Mouse (Mus musculus): ENCODE measurements around the gene Ccdc80. TPM values are rescaled to one million over a fixed set of nuclear protein-coding genes. Genes with fewer than 3 reads are reported as not detected.
A peak's percentile ranks its signal among the peaks of the same experiment; 100 is the strongest.

The Ccdc80 gene
- polyA plus RNA-seq, 1 experiment from 2014 or later = 72.0 TPM

DNA sequence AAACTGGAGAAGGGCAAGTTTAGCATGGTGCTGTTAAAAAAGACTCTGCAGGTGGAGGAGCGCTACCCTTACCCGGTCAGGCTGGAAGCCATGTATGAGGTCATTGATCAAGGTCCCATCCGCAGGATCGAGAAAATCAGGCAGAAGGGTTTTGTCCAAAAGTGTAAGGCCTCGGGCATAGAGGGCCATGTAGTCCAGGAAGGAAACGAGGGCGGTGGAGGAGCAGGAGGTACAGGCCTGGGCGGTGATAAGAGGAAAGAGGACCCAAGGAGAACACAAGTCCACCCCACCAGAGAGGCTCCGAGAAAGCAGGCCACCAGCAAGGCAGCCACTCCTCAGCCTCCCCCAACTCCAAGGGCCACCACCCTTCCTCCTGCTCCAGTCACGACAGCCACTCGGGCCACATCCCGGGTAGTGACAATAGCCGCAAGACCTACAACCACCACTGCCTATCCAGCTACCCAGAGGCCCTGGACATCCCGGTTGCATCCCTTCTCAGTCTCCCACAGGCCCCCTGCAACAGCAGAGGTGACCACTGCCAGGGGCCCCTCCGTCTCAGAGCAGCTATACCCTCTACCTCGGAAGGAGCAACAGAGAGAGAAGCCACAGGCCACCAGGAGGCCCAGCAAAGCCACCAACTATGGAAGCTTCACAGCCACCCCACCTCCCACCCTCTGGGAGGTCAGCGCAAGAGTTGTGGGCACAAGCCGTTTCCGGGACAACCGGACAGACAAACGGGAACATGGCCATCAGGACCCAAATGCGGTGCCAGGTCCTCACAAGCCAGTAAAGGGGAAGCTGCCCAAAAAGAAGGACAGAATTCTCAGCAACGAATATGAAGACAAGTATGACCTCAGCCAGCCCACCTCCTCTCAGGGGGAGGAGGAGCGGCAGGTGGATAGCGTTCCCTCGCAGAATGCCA lies 2.6 kb downstream of the Ccdc80 start:
- TF ChIP-seq CTCF (IDR thresholded peaks at IDR 0.05; ENCODE audit: low read depth) = no peak
- ATAC-seq (ENCODE audit: insufficient read depth) (no peak), DNase-seq (no peak)
- Histone ChIP-seq H3K9me3 (ENCODE audit: low read depth, low read length) (no peaks in the 10 kb centered on the region), H3K27me3 (ENCODE audit: insufficient read depth, low read length) (no peaks in the 10 kb centered on the region), H3K4me2 (peak overlapping the region; percentile 65), H3K4me3 (ENCODE audit: low read depth, low read length) (peak overlapping the region; percentile 48; the same call in 1 of the 2 replicates), H3K27ac (ENCODE audit: low read depth) (no peak overlapping the region), H3K4me1 (ENCODE audit: insufficient read depth) (peaks cover 18% of the 10 kb centered on the region; the same call in 1 of the 2 replicates), H3K36me3 (ENCODE audit: insufficient read depth) (no peaks in the 10 kb centered on the region), H3K9ac (no peak overlapping the region)
- 88% methylated on average over 26 of the region's 26 CpGs for WGBS

DNA sequence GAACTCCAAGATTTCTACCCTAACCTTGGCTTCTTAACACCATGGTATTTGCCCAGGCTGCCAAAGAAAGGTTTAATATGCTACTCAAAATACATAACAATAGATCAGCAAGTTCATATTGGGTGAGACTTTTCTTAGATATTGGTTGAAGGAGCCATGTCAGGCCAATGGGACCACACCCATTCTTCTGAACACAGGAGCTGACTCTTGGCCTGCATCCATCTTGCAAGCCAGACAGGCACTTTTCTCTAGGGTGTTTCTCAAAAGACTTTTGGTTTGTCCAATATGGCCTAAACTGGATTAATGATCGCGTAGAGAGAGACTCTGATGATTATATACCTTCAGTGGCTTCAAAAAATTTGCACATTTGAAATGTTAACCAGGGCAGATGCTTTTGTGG lies 4.3 kb downstream of the Ccdc80 start:
- no peak for TF ChIP-seq CTCF (IDR thresholded peaks at IDR 0.05; ENCODE audit: low read depth)
- Histone ChIP-seq H3K4me2 (peak overlapping the region; percentile 65), H3K36me3 (ENCODE audit: insufficient read depth) (no peaks in the 10 kb centered on the region), H3K9me3 (ENCODE audit: low read depth, low read length) (no peaks in the 10 kb centered on the region), H3K27ac (ENCODE audit: low read depth) (no peak overlapping the region), H3K9ac (no peak overlapping the region), H3K27me3 (ENCODE audit: insufficient read depth, low read length) (no peaks in the 10 kb centered on the region), H3K4me1 (ENCODE audit: insufficient read depth) (peaks cover 22% of the 10 kb centered on the region; the same call in 1 of the 2 replicates), H3K4me3 (ENCODE audit: low read depth, low read length) (0 out of 2 replicates have a peak overlapping the region, but pooled peaks have one; percentile 1)
- ATAC-seq (ENCODE audit: insufficient read depth) (no peak), DNase-seq (no peak)
- 91% methylated on average over 2 of the region's 2 CpGs for WGBS

DNA sequence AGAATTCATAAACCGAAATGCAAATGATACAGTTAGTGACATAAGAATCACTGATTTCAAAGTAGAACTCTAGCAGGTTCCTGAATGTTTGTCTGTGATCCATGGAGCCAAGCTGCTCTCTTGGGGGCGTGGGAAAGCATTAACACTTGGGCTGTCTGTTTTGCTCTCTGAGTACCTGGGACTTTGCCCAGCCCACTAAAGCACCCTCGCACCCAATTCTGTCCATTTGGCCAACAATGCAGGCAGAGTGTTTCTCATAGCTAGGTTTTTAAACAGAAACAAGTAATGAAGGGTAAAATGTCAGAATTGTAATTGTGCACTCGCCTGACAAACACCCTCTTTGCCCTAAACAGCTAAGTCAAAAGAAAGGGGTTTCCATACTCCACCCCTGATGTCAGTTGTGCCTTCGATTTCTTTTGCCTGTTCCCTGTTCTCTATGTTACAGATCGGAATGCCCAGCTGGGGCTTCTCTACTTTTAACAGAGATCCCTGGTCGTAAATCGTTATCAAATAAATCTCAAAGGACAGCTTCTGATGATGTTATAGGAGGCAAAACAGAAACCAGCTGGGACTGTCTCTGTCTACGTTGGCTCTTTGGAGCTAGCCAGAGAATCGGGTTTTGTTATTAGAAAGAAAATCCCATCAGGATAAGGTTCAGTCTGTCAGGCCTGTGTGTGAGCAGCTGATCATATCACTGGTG lies 5.1 kb downstream of the Ccdc80 start:
- 41% methylated on average over 10 of the region's 10 CpGs for WGBS
- H3K36me3 ChIP-seq (ENCODE audit: insufficient read depth) = no peaks in the 10 kb centered on the region
- H3K9ac ChIP-seq = no peak overlapping the region
- TF ChIP-seq CTCF (IDR thresholded peaks at IDR 0.05; ENCODE audit: low read depth) = no peak
- H3K27me3 ChIP-seq (ENCODE audit: insufficient read depth, low read length) = no peaks in the 10 kb centered on the region
- no peaks in the 10 kb centered on the region for H3K9me3 ChIP-seq (ENCODE audit: low read depth, low read length)
- H3K4me2 ChIP-seq = peak overlapping the region; percentile 65
- peaks cover 14% of the 10 kb centered on the region; the same call in 1 of the 2 replicates for H3K4me1 ChIP-seq (ENCODE audit: insufficient read depth)
- H3K4me3 ChIP-seq (ENCODE audit: low read depth, low read length) = peak overlapping the region; percentile 13; the same call in 1 of the 2 replicates
- no peak overlapping the region for H3K27ac ChIP-seq (ENCODE audit: low read depth)
- ATAC-seq (ENCODE audit: insufficient read depth) = peak; percentile 78
- DNase-seq = peak; percentile 71

DNA sequence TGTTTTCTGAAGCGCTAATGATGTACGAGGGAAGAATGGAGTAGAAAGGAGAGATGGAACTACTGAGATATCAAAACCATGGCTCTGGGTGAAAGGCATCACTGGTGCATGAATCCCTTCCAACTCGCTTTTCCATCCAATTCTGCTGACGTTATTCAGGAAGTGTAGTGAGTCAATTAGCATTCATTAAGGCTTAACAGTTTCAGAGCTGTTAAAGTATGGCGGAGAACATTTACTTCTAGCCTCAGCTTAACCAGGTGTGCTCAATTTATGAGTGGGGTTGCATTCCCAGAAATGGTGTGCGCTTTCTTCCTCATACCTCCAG lies 5.6 kb downstream of the Ccdc80 start:
- Histone ChIP-seq H3K9me3 (ENCODE audit: low read depth, low read length) (no peaks in the 10 kb centered on the region), H3K4me2 (peak overlapping the region; percentile 65), H3K4me3 (ENCODE audit: low read depth, low read length) (no peak overlapping the region), H3K27me3 (ENCODE audit: insufficient read depth, low read length) (no peaks in the 10 kb centered on the region), H3K27ac (ENCODE audit: low read depth) (no peak overlapping the region), H3K36me3 (ENCODE audit: insufficient read depth) (no peaks in the 10 kb centered on the region), H3K4me1 (ENCODE audit: insufficient read depth) (peaks cover 12% of the 10 kb centered on the region; the same call in 1 of the 2 replicates), H3K9ac (no peak overlapping the region)
- WGBS = 54% methylated on average over 6 of the region's 6 CpGs
- DNase-seq (no peak), ATAC-seq (ENCODE audit: insufficient read depth) (no peak)
- no peak for TF ChIP-seq CTCF (IDR thresholded peaks at IDR 0.05; ENCODE audit: low read depth)

GRCm38 (mm10) chr16:45100892-45101291 lies 7.7 kb downstream of the Ccdc80 start:
- no peak for TF ChIP-seq CTCF (IDR thresholded peaks at IDR 0.05; ENCODE audit: low read depth)
- no peaks in the 10 kb centered on the region for H3K27me3 ChIP-seq (ENCODE audit: insufficient read depth, low read length)
- H3K9me3 ChIP-seq (ENCODE audit: low read depth, low read length) = no peaks in the 10 kb centered on the region
- no peak overlapping the region for H3K27ac ChIP-seq (ENCODE audit: low read depth)
- 0 out of 2 replicates have a peak, but pooled peaks cover 2% of the 10 kb centered on the region for H3K36me3 ChIP-seq (ENCODE audit: insufficient read depth)
- no peak overlapping the region for H3K4me2 ChIP-seq
- ATAC-seq (ENCODE audit: insufficient read depth) = no peak
- 44% methylated on average over 3 of the region's 3 CpGs for WGBS
- peaks cover 8% of the 10 kb centered on the region; the same call in 1 of the 2 replicates for H3K4me1 ChIP-seq (ENCODE audit: insufficient read depth)
- no peak overlapping the region for H3K9ac ChIP-seq
- peak; percentile 58 for DNase-seq
- no peak overlapping the region for H3K4me3 ChIP-seq (ENCODE audit: low read depth, low read length)

GRCm38 (mm10) chr16:45104993-45105392 lies 11.8 kb downstream of the Ccdc80 start:
- WGBS = 40% methylated on average over 3 of the region's 3 CpGs
- Histone ChIP-seq H3K9ac (no peak overlapping the region), H3K4me2 (no peak overlapping the region), H3K27me3 (ENCODE audit: insufficient read depth, low read length) (no peaks in the 10 kb centered on the region), H3K4me1 (ENCODE audit: insufficient read depth) (peaks cover 4% of the 10 kb centered on the region; the same call in 1 of the 2 replicates), H3K4me3 (ENCODE audit: low read depth, low read length) (no peak overlapping the region), H3K36me3 (ENCODE audit: insufficient read depth) (0 out of 2 replicates have a peak, but pooled peaks cover 4% of the 10 kb centered on the region), H3K9me3 (ENCODE audit: low read depth, low read length) (no peaks in the 10 kb centered on the region), H3K27ac (ENCODE audit: low read depth) (no peak overlapping the region)
- TF ChIP-seq CTCF (IDR thresholded peaks at IDR 0.05; ENCODE audit: low read depth) = no peak
- ATAC-seq (ENCODE audit: insufficient read depth) (no peak), DNase-seq (no peak)
